Mouse (Mus musculus): ENCODE measurements at regions not wholly inside any gene's neighbourhood (a gene's known extent, or its start where the extent isn't known, plus 50 kb on each side); places are given as distances from the start of the nearest gene placed in this dataset.

DNA sequence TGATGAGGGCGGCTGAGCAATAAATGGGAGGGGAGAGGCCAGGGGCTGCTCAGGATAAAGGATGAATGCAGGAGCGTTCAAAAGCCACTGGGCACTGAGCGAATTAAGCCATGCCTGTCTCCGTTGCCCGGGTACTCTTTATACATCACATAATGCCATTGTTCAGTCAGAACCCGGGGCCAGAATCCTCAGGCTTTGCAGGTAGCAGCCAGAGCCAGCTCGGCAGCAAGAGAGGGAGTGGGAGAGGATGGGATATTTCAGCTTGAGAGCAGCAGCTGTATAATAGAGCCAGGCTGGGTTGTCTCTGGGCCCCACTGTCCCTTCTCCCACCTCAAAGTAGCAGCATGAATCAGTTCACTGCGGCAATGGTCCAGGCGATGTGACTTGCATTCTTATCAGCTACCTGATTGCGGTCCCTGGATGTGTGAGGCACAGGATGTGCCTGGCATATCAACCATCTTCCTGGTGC lies 130.5 kb downstream of the Rps24 start:
- TF ChIP-seq CTCF (IDR thresholded peaks at IDR 0.05; ENCODE audit: low read depth) (no peak), EP300 (IDR thresholded peaks at IDR 0.05; ENCODE audit: low read depth) (no peak)
